Comparison of ENCODE assay signal across 1 mouse cellular context in the genomic region with DNA sequence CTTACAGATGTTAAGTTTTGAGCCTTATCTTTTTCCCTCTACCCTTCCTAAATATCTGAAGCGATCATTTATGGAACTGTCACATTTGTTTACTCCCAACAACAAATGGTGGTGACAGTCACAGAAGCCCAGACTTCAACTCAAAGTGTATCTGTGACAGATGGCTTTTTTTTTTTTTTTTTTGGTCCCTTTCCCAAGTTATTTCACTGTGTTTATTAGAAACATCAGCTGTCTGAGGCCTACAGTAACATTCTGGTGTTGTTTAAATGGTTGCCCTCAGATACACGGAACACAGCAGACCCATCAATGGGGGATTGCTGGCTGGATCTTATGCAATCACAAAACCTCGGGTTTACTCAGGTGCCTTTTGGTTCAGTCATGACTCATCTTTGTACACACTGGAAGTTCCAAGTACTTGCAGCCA.
TF ChIP-seq lines count a peak whose summit lies in the region.

No protein-coding gene starts in this region.

TF ChIP-seq in CH12.LX, 34 proteins besides CTCF, POLR2A, EP300 and RAD21:
- TF ChIP-seq JUN (IDR thresholded peaks at IDR 0.05; ENCODE audit: insufficient read depth, low read depth, low read length) (peak; percentile 65; the same call in 1 of the 2 replicates), ETS1 (conservative IDR thresholded peaks at IDR 0.05; ENCODE audit: low read depth, low read length) (peak; percentile 84), ZNF384 (IDR thresholded peaks at IDR 0.05; ENCODE audit: low read depth, low read length) (peak; percentile 73), MEF2A (IDR thresholded peaks at IDR 0.05; ENCODE audit: borderline replicate concordance, low read depth, low read length) (peak; percentile 65), TCF12 (IDR thresholded peaks at IDR 0.05; ENCODE audit: low read depth, low read length) (peak; percentile 72), HCFC1 (IDR thresholded peaks at IDR 0.05; ENCODE audit: low read depth, low read length) (no peak), POLR2AphosphoS2 (IDR thresholded peaks at IDR 0.05; ENCODE audit: low read depth, low read length) (no peak), ELF1 (IDR thresholded peaks at IDR 0.05; ENCODE audit: low read depth, low read length) (no peak), CHD1 (IDR thresholded peaks at IDR 0.05; ENCODE audit: low read depth, low read length) (no peak), MAX (IDR thresholded peaks at IDR 0.05; ENCODE audit: low read length) (peak; percentile 49; the same call in 1 of the 2 replicates), MYC (IDR thresholded peaks at IDR 0.05; ENCODE audit: low read depth, low read length) (0 out of 2 replicates have a peak, but pooled peaks have one; percentile 38), IRF4 (IDR thresholded peaks at IDR 0.05; ENCODE audit: low read depth, low read length) (peak; percentile 90), UBTF (IDR thresholded peaks at IDR 0.05; ENCODE audit: low read depth, low read length) (no peak), ZC3H11A (IDR thresholded peaks at IDR 0.05; ENCODE audit: low read depth, low read length) (no peak), ZKSCAN1 (IDR thresholded peaks at IDR 0.05; ENCODE audit: borderline replicate concordance, low read depth, low read length) (no peak), E2F4 (IDR thresholded peaks at IDR 0.05; ENCODE audit: insufficient replicate concordance, low read depth, low read length) (no peak), JUND (conservative IDR thresholded peaks at IDR 0.05; ENCODE audit: low read depth, low read length) (peak; percentile 86), RCOR1 (conservative IDR thresholded peaks at IDR 0.05; ENCODE audit: low read depth, low read length) (peak; percentile 69), KAT2A (IDR thresholded peaks at IDR 0.05; ENCODE audit: insufficient replicate concordance, low read length) (0 out of 2 replicates have a peak, but pooled peaks have one; percentile 24), CHD2 (IDR thresholded peaks at IDR 0.05; ENCODE audit: low read length) (peak; percentile 56; the same call in 1 of the 2 replicates), BHLHE40 (IDR thresholded peaks at IDR 0.05; ENCODE audit: low read depth, low read length) (peak; percentile 92)
